Mouse (Mus musculus): ENCODE data around the gene Efcab2.
A peak's percentile ranks its signal among the peaks of the same experiment; 100 is the strongest.
"Not testable (repeated sequence)": the region's sequence is repeated elsewhere in the genome, so short reads cannot be mapped to it uniquely, and the experiment has no call there.

Gene Efcab2

DNA sequence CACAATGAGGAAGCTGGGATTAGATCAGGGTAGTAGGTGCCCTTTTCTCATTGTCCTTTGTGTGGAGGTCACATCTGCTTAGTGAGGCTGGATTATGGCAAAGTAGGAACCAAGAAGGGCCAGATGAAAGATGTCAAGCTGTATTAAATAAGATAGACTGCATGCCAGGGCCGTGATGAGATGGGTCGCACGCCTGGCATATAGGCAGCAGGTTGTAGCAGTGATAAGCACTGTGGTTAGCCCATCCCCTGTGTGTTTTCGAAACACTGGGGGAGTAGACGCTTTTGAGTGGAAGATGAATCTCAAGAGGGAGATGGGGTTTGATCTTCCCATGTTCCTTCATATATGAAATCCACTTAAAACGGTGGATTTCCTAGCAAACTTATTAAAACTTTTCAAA, 3.9 kb upstream of the Efcab2 start:
- no peak for DNase-seq (ENCODE audit: low spot score in 2 of 2)

DNA sequence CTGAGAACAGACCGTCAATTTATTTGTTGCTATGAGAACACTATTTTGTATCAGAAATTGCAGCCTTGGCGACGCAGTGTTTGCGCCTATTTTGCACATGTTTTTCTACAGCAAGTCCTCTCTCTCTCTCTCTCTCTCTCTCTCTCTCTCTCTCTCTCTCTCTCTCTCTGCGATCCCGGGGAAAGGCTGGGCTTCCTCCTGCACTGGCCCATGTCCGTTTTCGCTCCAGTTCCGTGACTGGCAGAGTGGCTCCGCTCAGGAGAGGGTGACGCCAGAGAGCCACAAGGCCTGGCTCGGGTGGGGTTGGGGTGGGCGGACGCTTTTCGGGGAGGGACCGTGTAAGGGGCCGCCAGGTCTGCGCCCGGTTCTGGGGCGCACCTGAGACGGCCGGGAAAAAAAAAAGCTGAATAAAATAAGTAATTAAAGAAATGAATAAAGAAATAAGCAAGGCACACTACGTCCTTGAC, 407 bp upstream of the Efcab2 start:
- DNase-seq (ENCODE audit: low spot score in 2 of 2): peak; percentile 85 to 92

DNA sequence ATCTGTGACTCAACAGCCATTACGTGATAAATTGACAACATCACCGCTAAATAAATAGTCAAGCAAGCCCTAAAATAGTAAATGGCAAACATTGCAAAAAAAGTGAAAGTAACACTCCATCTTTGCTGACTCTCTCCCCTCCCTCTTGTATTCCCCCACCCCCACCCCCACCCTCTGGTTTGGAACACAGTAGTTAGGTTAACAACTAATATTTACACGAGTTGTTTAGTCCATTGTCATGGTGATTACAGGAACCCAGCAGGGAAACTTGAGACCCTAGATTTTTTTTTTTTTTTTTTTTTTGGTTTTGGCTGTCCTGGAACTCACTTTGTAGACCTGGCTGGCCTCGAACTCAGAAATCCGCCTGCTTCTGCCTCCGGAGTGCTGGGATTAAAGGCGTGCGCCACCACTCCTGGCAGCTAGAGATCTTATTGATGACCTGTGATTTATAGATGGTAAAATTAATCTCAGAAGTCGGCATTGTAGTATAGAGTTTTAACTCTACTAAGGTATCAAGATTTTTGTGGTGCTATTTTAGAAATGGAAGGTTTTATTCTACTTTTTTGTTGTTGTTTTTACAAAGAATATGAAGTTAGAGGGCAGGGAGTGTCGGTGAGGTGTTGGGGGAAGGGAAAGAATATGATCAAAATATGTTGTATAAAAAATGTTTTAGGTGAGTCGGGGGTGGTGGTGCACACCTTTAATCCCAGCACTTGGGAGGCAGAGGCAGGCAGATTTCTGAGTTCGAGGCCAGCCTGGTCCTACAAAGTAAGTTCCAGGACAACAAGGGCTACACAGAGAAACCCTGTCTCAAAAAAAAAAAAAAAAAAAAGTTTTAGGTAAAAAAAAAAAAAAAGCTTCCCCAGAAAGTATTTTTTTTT, 1.1 kb downstream of the Efcab2 start:
- DNase-seq (ENCODE audit: low spot score in 2 of 2): no peak

DNA sequence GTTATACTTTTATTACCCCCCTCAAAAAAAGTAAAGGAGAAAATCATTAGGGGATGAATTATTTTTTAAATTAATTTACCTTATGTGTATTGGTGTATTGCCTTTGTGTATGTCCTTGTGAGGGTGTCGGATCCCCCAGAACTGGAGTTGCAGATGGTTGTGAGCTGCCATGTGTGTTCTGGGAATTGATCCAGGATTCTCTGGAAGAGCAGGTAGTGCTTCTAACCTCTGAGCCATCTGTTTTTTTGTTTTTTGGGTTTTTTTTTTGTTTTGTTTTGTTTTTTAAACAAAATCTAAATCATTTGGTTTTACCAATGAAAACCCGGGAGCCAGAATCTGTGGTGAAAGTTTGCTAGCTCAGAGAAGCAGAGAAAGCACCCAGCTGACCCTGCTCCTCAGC, 1.8 kb downstream of the Efcab2 start:
- no peak for DNase-seq (ENCODE audit: low spot score in 2 of 2)

DNA sequence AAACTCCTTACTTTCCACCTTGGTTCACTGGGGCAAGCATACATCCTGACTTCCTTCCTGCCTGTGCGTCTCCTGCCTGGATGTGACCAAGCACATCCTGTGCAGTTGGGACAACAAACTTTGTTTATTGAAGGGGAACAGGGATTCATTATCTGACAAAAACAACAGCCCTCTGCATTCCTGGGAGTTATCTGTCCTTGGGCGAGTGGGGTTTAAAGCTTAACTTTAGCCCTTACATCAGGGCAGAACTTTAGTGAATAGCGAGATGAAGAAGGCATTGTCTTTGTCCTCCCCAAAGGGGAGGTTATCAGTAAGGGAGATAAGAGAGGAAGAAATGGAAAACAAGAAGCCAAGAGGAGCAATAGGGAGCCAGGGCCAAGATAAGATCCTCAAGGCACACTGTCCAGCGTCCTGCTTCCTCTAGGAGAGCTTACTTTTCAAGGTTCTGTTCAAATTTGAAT, 3.0 kb downstream of the Efcab2 start:
- DNase-seq (ENCODE audit: low spot score in 2 of 2): no peak

DNA sequence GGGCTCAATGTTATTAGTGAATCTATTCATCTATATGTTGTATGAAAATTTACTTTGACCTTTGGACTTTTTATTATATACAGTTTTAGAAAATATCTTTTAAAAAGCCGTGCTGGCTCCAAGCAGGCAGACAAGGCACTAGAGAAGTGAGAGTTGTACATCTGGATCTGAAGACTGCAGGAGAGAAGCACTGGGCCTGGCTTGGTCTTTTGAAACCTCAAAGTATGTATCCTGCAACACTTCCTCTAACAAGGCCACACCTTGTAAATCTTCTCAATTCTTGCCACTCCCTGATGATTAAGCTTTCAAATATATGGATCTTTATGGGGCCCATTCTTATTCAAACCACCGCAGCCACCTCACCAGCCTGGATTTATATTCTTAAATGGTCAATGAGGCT, 7.5 kb downstream of the Efcab2 start:
- DNase-seq (ENCODE audit: low spot score in 2 of 2): not testable (repeated sequence)

DNA sequence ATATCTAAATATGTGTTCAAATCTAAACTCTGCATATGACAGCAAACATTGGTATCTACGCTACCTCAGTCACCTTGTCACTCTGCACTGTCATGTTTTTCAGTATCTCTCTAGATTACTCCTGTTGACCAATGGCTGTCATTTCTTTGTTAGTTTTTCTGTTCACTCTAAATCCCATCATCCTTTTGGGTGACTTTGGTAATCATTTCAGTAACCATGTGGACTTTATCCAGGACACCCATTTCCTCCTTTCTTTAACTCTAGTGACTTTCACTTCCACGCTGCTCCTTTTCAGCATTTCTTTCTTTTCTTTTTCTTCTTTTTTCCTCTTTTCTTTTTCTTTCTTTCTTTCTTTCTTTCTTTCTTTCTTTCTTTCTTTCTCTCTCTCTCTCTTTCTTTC, 13.7 kb downstream of the Efcab2 start:
- no peak for DNase-seq (ENCODE audit: low spot score in 2 of 2)

DNA sequence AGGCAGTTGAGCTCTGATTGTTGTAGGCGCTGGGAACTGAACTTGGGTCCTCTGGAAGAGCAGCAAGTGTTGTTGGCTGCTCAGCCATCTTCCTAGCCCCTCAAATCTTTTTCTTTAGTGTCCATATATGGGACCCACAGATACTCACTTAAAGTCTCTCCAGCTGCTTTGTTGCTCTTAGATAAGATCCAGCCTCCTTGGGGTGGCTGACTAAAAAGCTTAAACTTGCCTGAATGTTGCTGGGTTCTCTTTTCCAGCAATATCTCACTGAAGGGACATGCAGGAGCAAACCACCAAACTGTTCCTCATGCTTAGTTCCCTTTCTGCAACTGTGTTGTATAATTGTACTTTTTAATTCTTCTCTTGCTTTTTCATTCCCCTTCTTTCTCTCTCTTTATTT, 17.8 kb downstream of the Efcab2 start:
- DNase-seq (ENCODE audit: low spot score in 2 of 2): no peak

DNA sequence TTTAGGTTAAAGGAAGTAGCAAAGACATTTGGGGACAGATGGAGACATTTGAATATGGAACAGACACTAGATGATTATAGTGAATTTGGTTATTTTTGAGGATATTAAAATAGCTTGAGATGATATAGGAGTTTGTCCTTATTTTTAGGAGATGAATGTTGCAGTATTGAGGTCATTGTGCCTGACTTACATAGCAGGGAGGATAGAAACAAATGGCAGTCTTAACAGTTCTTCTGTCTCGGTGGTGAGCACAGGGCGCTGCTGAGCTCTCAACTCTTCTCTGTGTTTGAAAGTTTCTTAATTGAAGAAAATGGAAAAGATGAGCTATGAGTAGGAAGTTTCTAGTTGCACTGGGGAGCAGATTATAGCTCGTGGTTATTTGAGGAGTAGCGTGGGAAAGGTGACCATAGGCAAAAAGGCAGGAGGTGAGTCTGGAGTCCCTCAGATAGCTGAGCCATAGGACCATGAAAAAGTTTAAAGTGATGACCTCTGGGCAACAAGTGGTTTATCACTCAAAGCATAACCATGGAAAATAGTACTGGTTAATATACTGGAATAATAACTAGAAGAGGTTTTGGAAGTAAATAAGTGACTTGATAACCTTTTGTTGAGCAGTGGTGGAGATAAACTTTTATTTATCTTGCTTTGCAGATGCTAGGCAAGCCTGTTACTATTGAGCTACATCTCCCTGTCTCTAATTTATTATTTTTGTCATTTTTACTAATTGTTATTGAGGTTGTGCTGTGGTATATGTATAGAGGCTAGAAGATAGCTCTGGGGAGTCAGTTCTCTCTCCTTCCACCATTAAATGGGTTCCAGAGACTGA, 25.9 kb downstream of the Efcab2 start:
- no peak for DNase-seq (ENCODE audit: low spot score in 2 of 2)

DNA sequence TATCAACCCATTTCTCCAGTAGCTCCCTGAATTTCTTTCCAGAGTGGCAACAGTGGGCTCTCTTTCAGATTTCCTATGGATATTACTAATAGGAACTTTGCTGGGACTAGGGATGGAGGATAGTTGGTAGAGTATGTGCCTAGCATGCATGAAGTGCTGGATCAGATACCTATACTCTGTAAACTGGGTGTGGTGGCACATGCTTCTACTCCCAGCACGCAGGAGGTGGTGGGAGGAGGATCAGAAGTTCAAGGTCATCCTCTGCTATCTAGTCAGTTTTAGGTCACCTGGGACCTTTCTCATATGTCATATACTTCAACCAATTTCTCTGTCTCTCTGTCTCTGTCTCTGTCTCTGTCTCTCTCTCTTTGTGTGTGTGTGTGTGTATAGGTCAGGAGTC, 27.7 kb downstream of the Efcab2 start:
- no peak for DNase-seq (ENCODE audit: low spot score in 2 of 2)

DNA sequence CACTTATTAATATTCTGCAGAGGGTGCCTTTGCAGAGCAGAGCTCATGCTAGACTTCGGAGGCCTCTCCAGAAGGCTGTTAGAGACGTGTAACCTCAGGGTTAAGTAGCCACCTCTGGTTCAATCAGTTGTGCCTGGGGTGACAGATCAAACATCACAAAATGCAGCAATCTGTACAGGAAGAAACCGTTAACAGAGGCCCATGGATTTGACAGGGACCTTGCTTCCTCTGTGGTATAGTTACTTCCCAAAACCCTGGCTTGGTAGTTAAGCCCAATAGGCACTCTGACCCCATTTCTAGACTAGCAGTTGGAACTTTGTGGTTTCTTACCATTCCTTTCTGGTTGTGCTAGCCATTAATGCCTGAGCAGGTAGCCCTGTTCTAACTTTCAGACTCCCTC, 38.5 kb downstream of the Efcab2 start:
- no peak for DNase-seq (ENCODE audit: low spot score in 2 of 2)

DNA sequence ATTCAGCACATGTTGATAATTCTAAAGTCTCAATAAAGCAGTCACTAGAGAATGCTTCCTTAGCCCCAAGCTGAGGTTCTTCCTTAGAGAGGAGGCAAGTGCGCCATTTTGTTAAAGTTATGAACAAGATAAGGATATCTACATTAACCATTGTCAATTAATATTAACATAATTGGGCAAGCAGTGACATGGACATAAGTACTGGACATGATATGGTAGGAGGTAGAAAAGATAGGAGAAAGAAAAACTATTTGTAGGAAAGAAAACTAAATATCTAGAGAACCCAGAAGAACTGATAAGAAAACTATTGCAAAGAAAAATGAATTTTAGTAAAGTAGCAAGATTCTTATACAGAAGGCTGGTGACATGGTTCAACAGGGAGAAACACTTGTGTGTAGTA, 41.2 kb downstream of the Efcab2 start:
- no peak for DNase-seq (ENCODE audit: low spot score in 2 of 2)

DNA sequence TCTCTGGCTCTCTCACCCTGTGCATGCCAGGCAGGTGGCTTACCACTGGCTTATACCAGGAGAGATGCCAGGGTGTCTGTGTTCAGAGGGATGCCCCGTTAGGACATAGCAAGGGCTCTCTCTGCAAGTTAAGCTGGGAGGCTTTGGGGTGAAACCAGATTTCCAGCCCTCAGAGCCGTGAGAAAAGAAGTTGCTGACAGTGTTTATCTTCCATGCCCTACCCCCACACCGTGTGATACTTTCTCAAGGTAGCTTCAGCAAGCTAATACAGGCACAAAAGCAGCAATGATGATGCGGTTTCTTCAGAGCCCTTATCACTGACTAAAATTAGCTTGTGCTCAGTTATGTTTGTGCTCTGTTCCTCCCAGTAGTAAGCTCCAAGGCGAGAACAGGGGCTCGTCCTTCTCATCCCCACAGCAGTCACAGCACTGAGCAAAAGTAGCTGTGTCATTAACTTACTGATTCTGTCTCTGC, 42.4 kb downstream of the Efcab2 start:
- DNase-seq (ENCODE audit: low spot score in 2 of 2): peak; percentile 27 to 57

DNA sequence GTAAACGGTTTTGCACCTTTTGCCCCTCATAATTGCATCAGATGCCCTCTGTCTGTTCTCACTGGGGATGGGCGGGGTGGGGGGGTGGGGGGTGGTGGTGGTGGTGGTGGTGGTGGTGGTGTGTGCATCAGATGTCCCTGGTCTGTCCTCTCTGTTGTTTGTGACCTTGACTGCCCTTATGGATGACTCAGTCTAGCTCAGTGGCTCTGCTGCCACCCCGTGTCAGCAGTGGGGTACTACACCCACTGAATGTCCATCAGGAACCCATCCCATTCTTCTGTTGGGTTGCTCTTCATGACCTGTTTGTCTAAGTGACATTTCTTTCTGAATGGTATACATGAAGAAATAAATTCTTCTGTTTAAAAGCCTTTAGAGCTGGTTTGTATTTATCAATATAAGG, 43.3 kb downstream of the Efcab2 start:
- peak; percentile 63 to 85 for DNase-seq (ENCODE audit: low spot score in 2 of 2)

DNA sequence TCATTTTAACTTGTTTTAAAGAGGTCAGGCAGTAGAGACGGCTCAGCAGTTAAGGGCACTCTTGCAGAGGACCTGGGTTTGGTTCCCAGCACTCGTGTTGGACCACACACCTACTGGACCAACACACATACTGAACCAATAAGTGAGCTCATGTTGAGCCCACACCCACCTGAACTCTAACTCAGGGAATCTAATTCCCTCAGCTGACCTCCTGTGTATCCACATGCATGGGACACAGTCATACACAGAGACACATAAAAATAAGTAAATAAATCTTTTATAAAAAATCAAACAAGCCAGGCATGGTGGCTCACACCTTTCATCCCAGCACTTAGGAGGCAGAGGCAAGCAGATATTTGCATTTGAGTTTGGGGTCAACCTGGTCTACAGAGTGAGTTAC, 44.0 kb downstream of the Efcab2 start:
- no peak for DNase-seq (ENCODE audit: low spot score in 2 of 2)

DNA sequence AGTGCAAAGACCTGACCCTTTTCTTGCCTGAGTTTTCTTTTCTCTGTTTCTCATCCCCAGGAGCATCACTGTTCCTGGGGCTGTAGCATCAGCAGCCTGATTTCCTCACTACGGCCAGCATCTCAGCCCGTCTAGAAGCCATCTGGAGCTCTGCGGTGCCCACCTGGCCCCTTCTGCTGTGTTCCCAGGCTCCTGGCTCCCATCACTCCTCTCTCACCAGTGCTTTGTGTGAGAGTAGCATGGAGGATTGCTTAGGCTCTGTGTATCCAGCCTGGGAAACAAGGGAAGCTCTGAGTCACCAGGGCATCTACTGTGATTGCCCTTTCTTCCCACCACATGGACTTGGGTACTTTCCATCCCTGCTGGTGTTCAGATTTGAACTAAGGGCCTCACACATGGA, 48.2 kb downstream of the Efcab2 start:
- DNase-seq (ENCODE audit: low spot score in 2 of 2): no peak

DNA sequence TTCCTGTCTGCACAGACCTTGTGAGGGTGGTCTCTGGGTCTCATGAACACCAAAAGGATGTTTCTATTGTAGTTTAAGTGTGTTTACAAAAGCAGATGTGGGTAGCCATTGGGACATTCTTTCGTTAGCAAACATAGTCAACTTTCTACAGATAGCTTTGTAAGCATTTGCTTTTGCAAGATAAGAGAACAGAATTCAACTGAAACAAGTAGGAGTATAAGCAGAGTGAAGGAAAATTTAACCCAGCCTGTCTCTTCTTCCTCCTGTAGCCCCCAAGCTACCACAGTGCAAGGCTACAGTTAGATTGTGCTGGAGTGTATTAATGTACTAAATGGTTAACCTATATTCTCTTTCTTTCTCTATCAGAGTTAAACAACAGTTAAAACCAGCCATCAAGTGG, 49.2 kb downstream of the Efcab2 start:
- no peak for DNase-seq (ENCODE audit: low spot score in 2 of 2)

DNA sequence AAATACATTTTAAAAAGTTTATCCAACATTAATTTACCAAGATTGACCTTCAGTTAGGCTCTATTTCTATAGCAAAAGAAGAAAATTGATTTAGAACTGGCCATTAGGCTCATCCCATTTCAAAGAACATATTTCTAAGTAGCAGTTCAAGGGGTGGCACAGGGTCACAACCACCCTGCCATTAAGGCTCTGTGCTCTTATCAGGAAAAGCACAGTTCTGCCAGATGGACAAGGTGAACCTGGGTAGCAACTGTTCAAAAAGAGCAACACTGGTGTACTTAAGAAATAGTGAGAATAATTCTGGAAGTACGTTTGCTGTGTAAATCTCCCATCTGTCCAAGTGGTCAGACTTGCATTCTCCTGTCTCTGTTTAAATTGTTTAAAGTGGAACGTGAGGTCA, 52.1 kb downstream of the Efcab2 start:
- DNase-seq (ENCODE audit: low spot score in 2 of 2): no peak

DNA sequence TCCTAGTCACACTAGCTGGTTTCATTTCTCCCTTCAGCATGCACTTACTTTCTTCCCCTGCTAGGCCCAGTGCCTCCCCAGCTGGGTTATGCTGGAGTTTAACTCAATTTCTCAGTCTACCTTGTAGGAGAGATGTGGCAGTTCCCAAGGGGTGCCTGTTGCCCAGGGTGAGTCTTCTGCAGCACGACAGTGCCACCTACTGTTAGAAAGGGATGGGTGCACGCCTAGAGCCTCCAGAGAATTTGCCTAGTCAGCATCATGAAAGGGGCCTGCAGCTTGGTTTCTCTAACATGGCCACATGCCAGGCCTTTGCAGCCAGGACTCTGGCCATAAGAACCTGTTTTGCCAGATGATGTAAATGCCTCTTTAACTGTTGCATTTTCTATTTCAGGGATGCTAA, 57.8 kb downstream of the Efcab2 start:
- peak; percentile 58 to 75 for DNase-seq (ENCODE audit: low spot score in 2 of 2)

DNA sequence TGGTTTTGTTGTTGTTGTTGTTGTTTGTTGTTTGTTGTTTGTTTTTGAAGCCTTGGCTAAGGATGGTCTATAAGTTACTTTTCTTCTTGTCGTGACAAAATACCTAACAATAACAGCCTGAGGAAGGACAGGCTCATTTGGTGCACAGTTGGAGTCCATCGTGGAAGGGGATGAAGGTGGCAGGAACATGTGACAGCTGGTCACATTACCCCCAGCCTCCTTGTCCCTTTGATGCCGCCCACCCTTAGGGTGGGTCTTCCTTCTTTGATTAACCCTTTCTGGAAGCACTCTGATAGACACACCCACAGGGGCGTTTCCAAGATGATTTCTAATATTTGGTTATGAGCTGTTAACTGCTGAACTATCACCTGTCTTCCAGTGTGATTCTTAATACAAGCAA, 58.3 kb downstream of the Efcab2 start:
- DNase-seq (ENCODE audit: low spot score in 2 of 2): no peak

DNA sequence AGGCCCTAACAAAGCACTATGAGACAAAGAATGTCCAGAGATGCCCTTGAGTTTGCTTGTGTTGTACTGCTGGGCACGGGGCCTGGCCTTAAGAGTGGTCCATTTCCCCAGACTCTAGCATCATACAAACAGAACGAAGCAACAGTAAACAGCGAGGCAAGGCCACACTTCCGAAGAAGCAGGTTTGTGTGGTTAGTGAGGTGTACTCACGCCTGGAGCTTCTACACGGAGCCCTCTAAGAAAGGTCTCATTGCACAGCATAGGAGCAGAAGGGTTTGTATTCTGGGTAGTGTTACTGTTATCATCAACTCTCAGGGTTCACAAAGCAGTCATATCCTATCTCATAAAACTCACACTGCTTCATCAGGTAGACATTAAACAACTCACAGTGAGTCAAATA, 61.7 kb downstream of the Efcab2 start:
- no peak for DNase-seq (ENCODE audit: low spot score in 2 of 2)

DNA sequence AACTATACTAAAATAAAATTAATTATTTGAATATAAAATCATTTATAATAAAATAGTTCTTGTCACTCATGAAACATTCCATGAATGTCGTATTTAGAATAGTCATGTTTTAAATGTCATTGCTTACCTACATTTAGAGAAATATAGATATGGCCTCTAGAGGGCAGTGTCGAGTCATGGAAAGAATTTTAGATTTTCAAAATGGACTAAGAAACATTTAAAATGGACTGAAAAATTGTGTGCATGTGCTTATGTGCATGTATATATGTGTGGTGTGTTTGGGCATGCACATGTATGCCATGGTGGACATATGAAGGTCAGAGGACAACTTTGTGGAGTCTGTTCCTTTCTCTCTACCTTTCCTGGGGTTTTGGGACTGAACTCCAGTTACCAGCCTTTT, 62.4 kb downstream of the Efcab2 start:
- no peak for DNase-seq (ENCODE audit: low spot score in 2 of 2)

DNA sequence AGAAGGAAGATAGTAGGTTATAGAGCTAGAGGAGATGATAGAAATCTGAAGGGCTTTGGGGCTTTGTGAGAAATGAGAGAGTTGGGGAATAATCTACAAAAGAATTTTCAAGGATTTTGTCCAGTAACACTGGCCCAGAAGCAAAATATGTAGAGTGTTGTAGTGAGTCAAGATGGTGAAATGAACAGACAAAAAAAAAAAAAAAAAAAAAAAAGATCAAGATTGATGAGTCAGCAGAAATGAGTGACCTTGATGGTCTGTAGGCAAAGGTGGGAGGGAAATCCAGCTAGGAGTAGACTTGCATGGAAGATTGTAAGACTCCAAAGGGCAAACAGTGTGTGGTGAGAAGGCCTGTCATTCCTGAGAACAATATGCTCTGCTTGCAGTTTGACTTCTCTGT, 78.0 kb downstream of the Efcab2 start:
- no peak for DNase-seq (ENCODE audit: low spot score in 2 of 2)

All from heart, adult 9 months (tissue).